Mouse (Mus musculus): ENCODE results near the gene Rad51b. TPM values are rescaled to one million over a fixed set of nuclear protein-coding genes. Genes with fewer than 3 reads are reported as not detected.

The Rad51b gene
- polyA plus RNA-seq, 1 experiment from 2014 or later, result 3.9 TPM

- peaks cover 11% of the 10 kb centered on the region for H3K4me1 ChIP-seq (replicated peaks; ENCODE audit: insufficient read depth, low read length)
- no peak for TF ChIP-seq CTCF (IDR thresholded peaks at IDR 0.05; ENCODE audit: low read depth)
- no peak for ATAC-seq (replicated peaks; ENCODE audit: low FRiP score, low read depth)
- 95% methylated on average over 8 of the region's 8 CpGs for WGBS
- no peaks in the 10 kb centered on the region for H3K9me3 ChIP-seq (replicated peaks; ENCODE audit: low read length)
- no peak overlapping the region for H3K4me3 ChIP-seq (replicated peaks; ENCODE audit: low read depth, low read length)
- no peaks in the 10 kb centered on the region for H3K27me3 ChIP-seq (ENCODE audit: insufficient read depth, low read length)
- no peak overlapping the region for H3K4me2 ChIP-seq (ENCODE audit: low read length)
- H3K9ac ChIP-seq (ENCODE audit: low read depth, low read length), result no peak overlapping the region
- no peaks in the 10 kb centered on the region for H3K36me3 ChIP-seq (ENCODE audit: insufficient read depth, low read length)
- H3K27ac ChIP-seq, result no peak overlapping the region
- no peak for DNase-seq (ENCODE audit: low spot score)
Observed at GRCm38 (mm10) chr12:79807938-79808401, 510.9 kb downstream of the Rad51b start.

- peak; percentile 63 for DNase-seq (ENCODE audit: low spot score)
- WGBS, result 71% methylated on average over 18 of the region's 18 CpGs
- 0 out of 2 replicates have a peak, but pooled peaks have one; percentile 11 for TF ChIP-seq CTCF (IDR thresholded peaks at IDR 0.05; ENCODE audit: low read depth)
- Histone ChIP-seq H3K27me3 (ENCODE audit: insufficient read depth, low read length) (no peaks in the 10 kb centered on the region), H3K4me2 (ENCODE audit: low read length) (no peak overlapping the region), H3K36me3 (ENCODE audit: insufficient read depth, low read length) (no peaks in the 10 kb centered on the region), H3K27ac (peak overlapping the region; percentile 50), H3K9me3 (replicated peaks; ENCODE audit: low read length) (no peaks in the 10 kb centered on the region), H3K4me1 (replicated peaks; ENCODE audit: insufficient read depth, low read length) (peaks cover 18% of the 10 kb centered on the region), H3K9ac (ENCODE audit: low read depth, low read length) (no peak overlapping the region), H3K4me3 (replicated peaks; ENCODE audit: low read depth, low read length) (no peak overlapping the region)
- ATAC-seq (replicated peaks; ENCODE audit: low FRiP score, low read depth), result no peak
Observed at GRCm38 (mm10) chr12:79808426-79809398, 511.6 kb downstream of the Rad51b start.

- Histone ChIP-seq H3K4me2 (ENCODE audit: low read length) (no peak overlapping the region), H3K27ac (0 out of 2 replicates have a peak overlapping the region, but pooled peaks have one; percentile 50), H3K27me3 (ENCODE audit: insufficient read depth, low read length) (no peaks in the 10 kb centered on the region), H3K4me3 (replicated peaks; ENCODE audit: low read depth, low read length) (no peak overlapping the region), H3K36me3 (ENCODE audit: insufficient read depth, low read length) (no peaks in the 10 kb centered on the region), H3K9ac (ENCODE audit: low read depth, low read length) (no peak overlapping the region), H3K9me3 (replicated peaks; ENCODE audit: low read length) (no peaks in the 10 kb centered on the region), H3K4me1 (replicated peaks; ENCODE audit: insufficient read depth, low read length) (peaks cover 18% of the 10 kb centered on the region)
- DNase-seq (ENCODE audit: low spot score) (no peak), ATAC-seq (replicated peaks; ENCODE audit: low FRiP score, low read depth) (no peak)
- WGBS, result 60% methylated on average over 5 of the region's 5 CpGs
- TF ChIP-seq CTCF (IDR thresholded peaks at IDR 0.05; ENCODE audit: low read depth), result no peak
Observed at GRCm38 (mm10) chr12:79809518-79809917, 512.4 kb downstream of the Rad51b start.

- no peak for TF ChIP-seq CTCF (IDR thresholded peaks at IDR 0.05; ENCODE audit: low read depth)
- Histone ChIP-seq H3K9ac (ENCODE audit: low read depth, low read length) (no peak overlapping the region), H3K27me3 (ENCODE audit: insufficient read depth, low read length) (no peaks in the 10 kb centered on the region), H3K4me3 (replicated peaks; ENCODE audit: low read depth, low read length) (no peak overlapping the region), H3K27ac (no peak overlapping the region), H3K4me2 (ENCODE audit: low read length) (no peak overlapping the region), H3K4me1 (replicated peaks; ENCODE audit: insufficient read depth, low read length) (peaks cover 15% of the 10 kb centered on the region), H3K36me3 (ENCODE audit: insufficient read depth, low read length) (no peaks in the 10 kb centered on the region), H3K9me3 (replicated peaks; ENCODE audit: low read length) (no peaks in the 10 kb centered on the region)
- WGBS, result 83% methylated on average over 8 of the region's 8 CpGs
- ATAC-seq (replicated peaks; ENCODE audit: low FRiP score, low read depth) (no peak), DNase-seq (ENCODE audit: low spot score) (no peak)
Observed at GRCm38 (mm10) chr12:79812422-79812821, 515.3 kb downstream of the Rad51b start.

GRCm38 (mm10) chr12:79812838-79813563 is 515.9 kb downstream of the Rad51b start:
- H3K27ac ChIP-seq, result no peak overlapping the region
- H3K4me2 ChIP-seq (ENCODE audit: low read length), result no peak overlapping the region
- ATAC-seq (replicated peaks; ENCODE audit: low FRiP score, low read depth) (no peak), DNase-seq (ENCODE audit: low spot score) (no peak)
- no peak overlapping the region for H3K9ac ChIP-seq (ENCODE audit: low read depth, low read length)
- no peaks in the 10 kb centered on the region for H3K9me3 ChIP-seq (replicated peaks; ENCODE audit: low read length)
- 68% methylated on average over 18 of the region's 18 CpGs for WGBS
- H3K4me1 ChIP-seq (replicated peaks; ENCODE audit: insufficient read depth, low read length), result peaks cover 13% of the 10 kb centered on the region
- TF ChIP-seq CTCF (IDR thresholded peaks at IDR 0.05; ENCODE audit: low read depth), result no peak
- no peaks in the 10 kb centered on the region for H3K36me3 ChIP-seq (ENCODE audit: insufficient read depth, low read length)
- no peaks in the 10 kb centered on the region for H3K27me3 ChIP-seq (ENCODE audit: insufficient read depth, low read length)
- H3K4me3 ChIP-seq (replicated peaks; ENCODE audit: low read depth, low read length), result no peak overlapping the region

All from kidney, postnatal 0 days (tissue).